Mouse (Mus musculus) cortical plate, adult 2 months (tissue): ENCODE data around the gene Kif16b. TPM values are rescaled to one million over a fixed set of nuclear protein-coding genes. Genes with fewer than 3 reads are reported as not detected.

Experiments
- H3K27ac ChIP-seq: fragments of 200-500 bp; 2 replicates; pipeline ENCODE4 v1.5.1; 2012; ENCODE audit warnings: low read length, control low read depth, inconsistent platforms; ENCODE audit not compliant: insufficient read depth
- H3K4me1 ChIP-seq: fragments of 200-500 bp; 2 replicates; pipeline ENCODE4 v1.6.1; 2011; ENCODE audit warnings: low read length; ENCODE audit not compliant: control insufficient read depth, insufficient read depth
- H3K4me3 ChIP-seq: fragments of 200-500 bp; 2 replicates; pipeline ENCODE4 v1.5.1; 2011; ENCODE audit warnings: mild to moderate bottlenecking, low read length, control low read depth; ENCODE audit not compliant: insufficient read depth
- CTCF ChIP-seq: fragments of 200-500 bp; IDR thresholded peaks from 2 replicates; pipeline ENCODE4 v1.5.1; 2011; ENCODE audit warnings: mild to moderate bottlenecking, control low read depth, low read length; ENCODE audit not compliant: insufficient read depth; ENCODE audit errors: extremely low read depth
- POLR2A ChIP-seq: fragments of 200-500 bp; IDR thresholded peaks from 2 replicates; pipeline ENCODE4 v1.6.1; 2011; ENCODE audit warnings: mild to moderate bottlenecking, low read length, control low read depth; ENCODE audit not compliant: insufficient read depth; ENCODE audit errors: extremely low read depth
- polyA plus RNA-seq: library from polyadenylated mRNA; depleted of rRNA; stranded (reverse); fragments of >200 nt; gene quantifications from 2 replicates; pipeline ENCODE4 v1.2.3, GENCODE M21; 2012

Gene Kif16b
- polyA plus RNA-seq, 1 experiment = 8.1 TPM

DNA sequence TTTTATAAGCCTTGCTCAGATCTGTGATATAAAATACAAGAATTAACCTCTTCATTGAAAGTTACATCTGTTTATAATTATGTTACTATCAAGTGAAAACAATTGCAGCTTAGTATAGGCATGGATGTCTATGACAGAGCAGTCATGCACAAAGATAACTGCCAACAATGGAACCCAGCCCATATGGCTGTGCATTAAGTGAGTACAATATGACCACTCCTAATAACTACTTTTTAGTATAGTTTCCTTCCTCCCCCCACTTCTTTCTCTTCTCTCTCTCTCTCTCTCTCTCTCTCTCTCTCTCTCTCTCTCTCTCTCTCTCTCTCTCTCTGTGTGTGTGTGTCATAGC is 185.4 kb downstream of the Kif16b start:
- TF ChIP-seq CTCF (no peak), POLR2A (no peak)
- no peak overlapping the region for H3K27ac ChIP-seq
- peaks cover 2% of the 10 kb centered on the region for H3K4me1 ChIP-seq
- no peak overlapping the region for H3K4me3 ChIP-seq

GRCm38 (mm10) chr2:142715186-142715911 is 186.0 kb downstream of the Kif16b start:
- TF ChIP-seq CTCF (no peak), POLR2A (no peak)
- Histone ChIP-seq H3K27ac (no peak overlapping the region), H3K4me3 (no peak overlapping the region), H3K4me1 (peaks cover 2% of the 10 kb centered on the region)

GRCm38 (mm10) chr2:142712727-142713126 is 188.6 kb downstream of the Kif16b start:
- H3K27ac ChIP-seq = no peak overlapping the region
- H3K4me3 ChIP-seq = no peak overlapping the region
- TF ChIP-seq CTCF (no peak), POLR2A (no peak)
- no peaks in the 10 kb centered on the region; the same call in 1 of the 2 replicates for H3K4me1 ChIP-seq

GRCm38 (mm10) chr2:142709326-142709725 is 192.0 kb downstream of the Kif16b start:
- Histone ChIP-seq H3K4me1 (no peaks in the 10 kb centered on the region; the same call in 1 of the 2 replicates), H3K4me3 (no peak overlapping the region), H3K27ac (no peak overlapping the region)
- TF ChIP-seq CTCF (no peak), POLR2A (no peak)

- no peak for TF ChIP-seq POLR2A
- Histone ChIP-seq H3K27ac (no peak overlapping the region), H3K4me1 (peaks cover 2% of the 10 kb centered on the region; the same call in 1 of the 2 replicates), H3K4me3 (no peak overlapping the region)
These were observed 200.6 kb downstream of the Kif16b start for GRCm38 (mm10) chr2:142700689-142701088.

- Histone ChIP-seq H3K4me3 (no peak overlapping the region), H3K27ac (no peak overlapping the region), H3K4me1 (peaks cover 2% of the 10 kb centered on the region; the same call in 1 of the 2 replicates)
- TF ChIP-seq POLR2A (no peak), CTCF (no peak)
These were observed 202.7 kb downstream of the Kif16b start for GRCm38 (mm10) chr2:142698650-142699049.

- TF ChIP-seq POLR2A (no peak), CTCF (no peak)
- H3K4me1 ChIP-seq = peaks cover 2% of the 10 kb centered on the region; the same call in 1 of the 2 replicates
- no peak overlapping the region for H3K27ac ChIP-seq
- H3K4me3 ChIP-seq = no peak overlapping the region
These were observed 206.4 kb downstream of the Kif16b start for GRCm38 (mm10) chr2:142694936-142695331.

GRCm38 (mm10) chr2:142694019-142694935 is 207.1 kb downstream of the Kif16b start:
- no peak for TF ChIP-seq POLR2A
- Histone ChIP-seq H3K4me3 (no peak overlapping the region), H3K4me1 (peaks cover 2% of the 10 kb centered on the region; the same call in 1 of the 2 replicates), H3K27ac (no peak overlapping the region)

DNA sequence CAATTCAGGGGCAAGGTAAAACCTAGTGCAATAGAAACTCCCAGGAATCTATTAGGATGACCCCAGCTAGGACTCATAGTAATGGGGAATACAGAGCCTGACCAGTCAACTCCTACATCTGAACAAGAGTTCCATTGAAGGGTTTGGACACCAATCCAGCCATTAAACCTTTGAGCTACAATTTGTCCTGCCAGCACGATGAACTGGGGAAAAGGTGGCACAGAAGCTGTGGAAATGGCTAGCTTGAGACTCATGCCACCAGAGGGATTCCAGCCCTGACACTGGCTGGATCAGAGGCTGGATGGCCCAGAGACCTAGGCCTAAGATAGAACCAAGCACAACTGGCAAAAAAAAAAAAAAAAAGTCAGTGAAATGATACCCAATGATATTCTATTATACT is 207.9 kb downstream of the Kif16b start:
- Histone ChIP-seq H3K27ac (no peak overlapping the region), H3K4me1 (no peaks in the 10 kb centered on the region), H3K4me3 (no peak overlapping the region)
- TF ChIP-seq POLR2A (no peak), CTCF (no peak)
